Mouse (Mus musculus): ENCODE data around the gene Vmn1r54.

- no peak for TF ChIP-seq CTCF (IDR thresholded peaks at IDR 0.05)
- no peak for TF ChIP-seq POLR2A (IDR thresholded peaks at IDR 0.05; ENCODE audit: insufficient read depth, low read depth, low read length)
- TF ChIP-seq EP300 (IDR thresholded peaks at IDR 0.05; ENCODE audit: insufficient read depth, low read depth, low read length), result no peak
Measured at GRCm38 (mm10) chr6:90319019-90319418, 72.9 kb downstream of the Vmn1r54 start.

Measured in heart, adult 2 months (tissue).